In genomic region chr8:125113831-125114230, GRCm38 (mm10) we compare ENCODE assay signal across 26 mouse cellular contexts. TPM values are rescaled to one million over a fixed set of nuclear protein-coding genes. Genes with fewer than 3 reads are reported as not detected.
DNase-seq lines count a peak whose midpoint lies in the region; ATAC-seq lines count a peak whose summit lies in the region.
"Had no signal": no experiment of that assay in that cellular context is flagged by ENCODE, and none has a peak within 500 bp of the region (broad histone marks: within the 10 kb centered on the region; RNA-seq: fewer than 3 reads in every experiment).

No protein-coding gene starts in this region.

- no peak for ATAC-seq in forebrain, embryonic 14.5 days
- no peak for ATAC-seq in kidney, embryonic 16.5 days (ENCODE audit: low FRiP score, low TSS enrichment)
- no peak for ATAC-seq in midbrain, embryonic 15.5 days (replicated peaks)
- no peak for ATAC-seq in midbrain, embryonic 16.5 days
- ATAC-seq: activated CD4-positive, CD25-positive, alpha-beta regulatory T cell, adult 4 months; forebrain, embryonic 13.5 days; forebrain, postnatal 0 days had no signal

- H3K27ac ChIP-seq in forebrain, embryonic 14.5 days (ENCODE audit: low read depth, low read length), result no peak overlapping the region
- no peak overlapping the region for H3K27ac ChIP-seq in forebrain, embryonic 10.5 days
- H3K27ac ChIP-seq in kidney, embryonic 16.5 days (ENCODE audit: low read length), result no peak overlapping the region
- H3K27ac ChIP-seq in midbrain, embryonic 15.5 days, result peak overlapping the region; percentile 30; the same call in 1 of the 2 replicates
- H3K27ac ChIP-seq in midbrain, embryonic 16.5 days (ENCODE audit: low read length), result no peak overlapping the region
- H3K27ac ChIP-seq: embryonic facial prominence, embryonic 10.5 days; embryonic facial prominence, embryonic 13.5 days; forebrain, embryonic 13.5 days; gastrocnemius, adult 2 months had no signal

- no peaks in the 10 kb centered on the region for H3K36me3 ChIP-seq in forebrain, embryonic 14.5 days (ENCODE audit: control insufficient read depth, insufficient read depth, low read length)
- no peaks in the 10 kb centered on the region for H3K36me3 ChIP-seq in forebrain, embryonic 10.5 days (replicated peaks)
- H3K36me3 ChIP-seq in kidney, embryonic 16.5 days (ENCODE audit: insufficient read depth, low read length), result no peaks in the 10 kb centered on the region
- no peaks in the 10 kb centered on the region for H3K36me3 ChIP-seq in midbrain, embryonic 15.5 days (replicated peaks)
- H3K36me3 ChIP-seq in midbrain, embryonic 16.5 days (ENCODE audit: control insufficient read depth, insufficient read depth, low read length), result no peaks in the 10 kb centered on the region
- H3K36me3 ChIP-seq: embryonic facial prominence, embryonic 10.5 days; embryonic facial prominence, embryonic 13.5 days; hindbrain, embryonic 12.5 days had no signal

- no peaks in the 10 kb centered on the region for H3K27me3 ChIP-seq in forebrain, embryonic 14.5 days (replicated peaks; ENCODE audit: control insufficient read depth, insufficient read depth, low read length)
- H3K27me3 ChIP-seq in forebrain, embryonic 10.5 days (ENCODE audit: poor library complexity, severe bottlenecking), result no peaks in the 10 kb centered on the region
- no peaks in the 10 kb centered on the region for H3K27me3 ChIP-seq in kidney, embryonic 16.5 days (ENCODE audit: insufficient read depth, low read length)
- H3K27me3 ChIP-seq in midbrain, embryonic 15.5 days (replicated peaks), result no peaks in the 10 kb centered on the region
- no peaks in the 10 kb centered on the region for H3K27me3 ChIP-seq in midbrain, embryonic 16.5 days (ENCODE audit: control insufficient read depth, insufficient read depth, low read depth, low read length)
- H3K27me3 ChIP-seq: forebrain, embryonic 13.5 days; hindbrain, embryonic 12.5 days had no signal

- H3K4me1 ChIP-seq in forebrain, embryonic 14.5 days (ENCODE audit: control insufficient read depth, insufficient read depth, low read length), result no peaks in the 10 kb centered on the region
- H3K4me1 ChIP-seq in forebrain, embryonic 10.5 days, result peaks cover 8% of the 10 kb centered on the region; the same call in 1 of the 2 replicates
- H3K4me1 ChIP-seq in kidney, embryonic 16.5 days (ENCODE audit: insufficient read depth, low read length), result peaks cover 4% of the 10 kb centered on the region; the same call in 1 of the 2 replicates
- H3K4me1 ChIP-seq in midbrain, embryonic 15.5 days, result peaks cover 23% of the 10 kb centered on the region
- H3K4me1 ChIP-seq in midbrain, embryonic 16.5 days (ENCODE audit: control insufficient read depth, insufficient read depth, low read length), result peaks cover 13% of the 10 kb centered on the region; the same call in 1 of the 2 replicates
- H3K4me1 ChIP-seq: embryonic facial prominence, embryonic 13.5 days had no signal

- no peak overlapping the region for H3K4me2 ChIP-seq in forebrain, embryonic 14.5 days (ENCODE audit: low read length)
- no peak overlapping the region for H3K4me2 ChIP-seq in kidney, embryonic 16.5 days (replicated peaks; ENCODE audit: low read depth, low read length)
- H3K4me2 ChIP-seq in midbrain, embryonic 15.5 days, result no peak overlapping the region
- H3K4me2 ChIP-seq in midbrain, embryonic 16.5 days (ENCODE audit: low read length), result no peak overlapping the region
- H3K4me2 ChIP-seq: embryonic facial prominence, embryonic 13.5 days; forebrain, embryonic 13.5 days; heart, embryonic 11.5 days; hindbrain, embryonic 12.5 days had no signal

- DNase-seq in forebrain, embryonic 14.5 days (ENCODE audit: low spot score), result peak; percentile 19
- no peak for DNase-seq in forebrain, embryonic 10.5 days (ENCODE audit: extremely low spot score, low spot score)
- peak; percentile 46 for DNase-seq in kidney, adult 11 months
- no peak for DNase-seq in kidney, postnatal 4 days
- DNase-seq in kidney, adult 8-10 months, result peak; percentile 49 to 60
- DNase-seq: adrenal gland, adult 8-10 months; adrenal gland, postnatal 25 days; cerebellum, adult 11-12 months; cerebellum, adult 8-10 months; cerebellum, postnatal 10 days; cerebellum, postnatal 36 days; embryo, embryonic 11 days; forebrain, postnatal 0 days; gastrocnemius, adult 2 months; gastrocnemius, postnatal 14 days; heart, adult 11 months had no signal

- 59% methylated on average over 3 of the region's 3 CpGs for WGBS in forebrain, embryonic 14.5 days
- WGBS in forebrain, embryonic 10.5 days, result 88% methylated on average over 3 of the region's 3 CpGs
- 82% methylated on average over 3 of the region's 3 CpGs for WGBS in kidney, embryonic 16.5 days
- 56% methylated on average over 3 of the region's 3 CpGs for WGBS in midbrain, embryonic 15.5 days
- 54% methylated on average over 3 of the region's 3 CpGs for WGBS in midbrain, embryonic 16.5 days

- H3K4me3 ChIP-seq in forebrain, embryonic 14.5 days (ENCODE audit: low read depth, low read length), result no peak overlapping the region
- no peak overlapping the region for H3K4me3 ChIP-seq in forebrain, embryonic 10.5 days
- H3K4me3 ChIP-seq in kidney, embryonic 16.5 days (ENCODE audit: low read length), result no peak overlapping the region
- H3K4me3 ChIP-seq in midbrain, embryonic 15.5 days, result no peak overlapping the region
- H3K4me3 ChIP-seq in midbrain, embryonic 16.5 days (ENCODE audit: low read depth, low read length), result no peak overlapping the region
- H3K4me3 ChIP-seq: embryonic facial prominence, embryonic 10.5 days; embryonic facial prominence, embryonic 13.5 days; erythroblast, embryonic 14.5 days; forebrain, embryonic 13.5 days; gastrocnemius, adult 2 months; hindbrain, embryonic 12.5 days had no signal

- H3K9ac ChIP-seq in forebrain, embryonic 14.5 days (ENCODE audit: low read length), result no peak overlapping the region
- no peak overlapping the region for H3K9ac ChIP-seq in kidney, embryonic 16.5 days (replicated peaks; ENCODE audit: low read length)
- H3K9ac ChIP-seq in midbrain, embryonic 15.5 days, result no peak overlapping the region
- no peak overlapping the region for H3K9ac ChIP-seq in midbrain, embryonic 16.5 days (ENCODE audit: low read depth, low read length)
- H3K9ac ChIP-seq: embryonic facial prominence, embryonic 13.5 days; forebrain, embryonic 13.5 days; forebrain, postnatal 0 days; hindbrain, embryonic 12.5 days had no signal

- no peaks in the 10 kb centered on the region for H3K9me3 ChIP-seq in forebrain, embryonic 14.5 days (replicated peaks; ENCODE audit: control insufficient read depth, low read length)
- no peaks in the 10 kb centered on the region for H3K9me3 ChIP-seq in forebrain, embryonic 10.5 days
- H3K9me3 ChIP-seq in kidney, embryonic 16.5 days (ENCODE audit: low read length), result no peaks in the 10 kb centered on the region
- H3K9me3 ChIP-seq in midbrain, embryonic 15.5 days, result no peaks in the 10 kb centered on the region
- H3K9me3 ChIP-seq in midbrain, embryonic 16.5 days (replicated peaks; ENCODE audit: control insufficient read depth, low read length, poor library complexity, severe bottlenecking), result no peaks in the 10 kb centered on the region
- H3K9me3 ChIP-seq: embryonic facial prominence, embryonic 10.5 days; embryonic facial prominence, embryonic 13.5 days; forebrain, embryonic 13.5 days; hindbrain, embryonic 12.5 days had no signal

RNA-seq across cellular contexts. Expression of gene Disc1, which starts 59.8 kb away (rescaled TPM):
- polyA plus RNA-seq in forebrain, embryonic 14.5 days (2014; fragmentation: Nextera tagmentation; extraction: Ambion mirVana), result 0.30 and 0.62 TPM in 2 replicates
- 1.3 and 1.4 TPM in 2 replicates for polyA plus RNA-seq in forebrain, embryonic 10.5 days (2016; fragmentation: Nextera tagmentation; extraction: Ambion mirVana)
- polyA plus RNA-seq in kidney, embryonic 16.5 days (2015; fragmentation: Nextera tagmentation; extraction: Ambion mirVana), result 2.1 and 3.2 TPM in 2 replicates
- polyA plus RNA-seq in midbrain, embryonic 15.5 days (2015; fragmentation: Nextera tagmentation; extraction: Ambion mirVana), result 1.6 TPM in 2 replicates
- polyA plus RNA-seq in midbrain, embryonic 16.5 days (2015; fragmentation: Nextera tagmentation; extraction: Ambion mirVana), result 1.2 and 1.5 TPM in 2 replicates
- polyA plus RNA-seq: erythroblast, embryonic 14.5 days had no signal

Comparison
In these comparisons a context has a peak if more than half of its experiments do, and no peak if none do; other contexts are left out.
1. DNase-seq: peak in forebrain, embryonic 14.5 days (single experiment), kidney, adult 11 months (single experiment) and kidney, adult 8-10 months (2 of 2); none in forebrain, embryonic 10.5 days (single experiment) and kidney, postnatal 4 days (0 of 2).